Mouse (Mus musculus) midbrain, embryonic 11.5 days (tissue): Measurements from ENCODE around the gene Cpeb3. TPM values are rescaled to one million over a fixed set of nuclear protein-coding genes. Genes with fewer than 3 reads are reported as not detected.
"Not testable (repeated sequence)": the region's sequence is repeated elsewhere in the genome, so short reads cannot be mapped to it uniquely, and the experiment has no call there.

Experiments
- ATAC-seq: fragments of 200-750 bp; cut with Nextera tagmentation; 2 replicates; pipeline ENCODE4 v1.8.0; 2017; ENCODE audit warnings: moderate TSS enrichment, moderate library complexity; ENCODE audit not compliant: low FRiP score
- DNase-seq: peaks from one replicate; pipeline ENCODE4 v3.0.0; 2015; ENCODE audit warnings: low spot score; ENCODE audit errors: missing footprints
- H3K27ac ChIP-seq: fragments of 300-500 bp; sonication (generic); 2 replicates; pipeline ENCODE4 v1.5.1; 2014; ENCODE audit warnings: low read depth, low read length
- H3K27me3 ChIP-seq: fragments of 300-500 bp; sonication (generic); 2 replicates; pipeline ENCODE4 v1.6.1; 2014; ENCODE audit warnings: mild to moderate bottlenecking, low read length, moderate library complexity, mixed read lengths; ENCODE audit not compliant: control insufficient read depth, insufficient read depth
- H3K36me3 ChIP-seq: fragments of 300-500 bp; sonication (generic); 2 replicates; pipeline ENCODE4 v1.6.1; 2014; ENCODE audit warnings: mild to moderate bottlenecking, low read length, moderate library complexity, mixed read lengths; ENCODE audit not compliant: control insufficient read depth, insufficient read depth
- H3K4me1 ChIP-seq: fragments of 300-500 bp; sonication (generic); 2 replicates; pipeline ENCODE4 v1.6.1; 2014; ENCODE audit warnings: low read length; ENCODE audit not compliant: control insufficient read depth, insufficient read depth
- H3K4me2 ChIP-seq: fragments of 300-500 bp; sonication (generic); 2 replicates; pipeline ENCODE4 v1.6.1; 2014; ENCODE audit warnings: mild to moderate bottlenecking, moderate library complexity
- H3K4me3 ChIP-seq: fragments of 300-500 bp; sonication (generic); 2 replicates; pipeline ENCODE4 v1.5.1; 2014; ENCODE audit warnings: low read depth, low read length
- H3K9ac ChIP-seq: fragments of 300-500 bp; sonication (generic); 2 replicates; pipeline ENCODE4 v1.6.1; 2014; ENCODE audit warnings: low read length
- H3K9me3 ChIP-seq: fragments of 300-500 bp; sonication (generic); 2 replicates; pipeline ENCODE4 v1.6.1; 2016; ENCODE audit warnings: low read length; ENCODE audit not compliant: control insufficient read depth
- WGBS: fragments of 180-500 bp; shearing (Covaris S2); extraction: QIAGEN DNeasy Blood & Tissue Kit; methylation state at CpG from one replicate; pipeline ENCODE4 v1.1.7; 2014; 5-methylcytosine and 5-hydroxymethylcytosine counted together
- polyA plus RNA-seq: library from polyadenylated mRNA; unstranded; fragments of >200 nt; fragmentation: Nextera tagmentation; extraction: Ambion mirVana; gene quantifications from 2 replicates; pipeline ENCODE4 v1.2.1, GENCODE M21; 2014

The Cpeb3 gene
- polyA plus RNA-seq, 1 experiment from 2014 or later: 3.1 TPM

GRCm38 (mm10) chr19:37088043-37088748, 120.2 kb downstream of the Cpeb3 start:
- ATAC-seq (no peak), DNase-seq (no peak)
- Histone ChIP-seq H3K4me2 (no peak overlapping the region), H3K9me3 (no peaks in the 10 kb centered on the region), H3K36me3 (no peaks in the 10 kb centered on the region), H3K4me3 (no peak overlapping the region), H3K4me1 (peaks cover 7% of the 10 kb centered on the region), H3K9ac (no peak overlapping the region), H3K27me3 (no peaks in the 10 kb centered on the region), H3K27ac (no peak overlapping the region)
- WGBS: 91% methylated on average over 8 of the region's 8 CpGs

- no peaks in the 10 kb centered on the region for H3K9me3 ChIP-seq
- H3K4me1 ChIP-seq: no peaks in the 10 kb centered on the region
- no peaks in the 10 kb centered on the region for H3K27me3 ChIP-seq
- no peak overlapping the region for H3K4me2 ChIP-seq
- H3K9ac ChIP-seq: no peak overlapping the region
- ATAC-seq (no peak), DNase-seq (no peak)
- H3K27ac ChIP-seq: no peak overlapping the region
- WGBS: 79% methylated on average over 3 of the region's 3 CpGs
- H3K36me3 ChIP-seq: no peaks in the 10 kb centered on the region
- H3K4me3 ChIP-seq: no peak overlapping the region
Observed at GRCm38 (mm10) chr19:37084546-37084945, 123.9 kb downstream of the Cpeb3 start.

- 59% methylated on average over 6 of the region's 6 CpGs for WGBS
- ATAC-seq (no peak), DNase-seq (no peak)
- no peak overlapping the region for H3K4me2 ChIP-seq
- no peak overlapping the region for H3K9ac ChIP-seq
- no peak overlapping the region for H3K4me3 ChIP-seq
- no peaks in the 10 kb centered on the region for H3K36me3 ChIP-seq
- no peak overlapping the region for H3K27ac ChIP-seq
- H3K4me1 ChIP-seq: no peaks in the 10 kb centered on the region
- no peaks in the 10 kb centered on the region for H3K9me3 ChIP-seq
- H3K27me3 ChIP-seq: no peaks in the 10 kb centered on the region
Observed at GRCm38 (mm10) chr19:37081467-37081866, 126.9 kb downstream of the Cpeb3 start.

GRCm38 (mm10) chr19:37079151-37079550, 129.2 kb downstream of the Cpeb3 start:
- WGBS: 86% methylated on average over 6 of the region's 6 CpGs

GRCm38 (mm10) chr19:37078571-37078970, 129.8 kb downstream of the Cpeb3 start:
- H3K27me3 ChIP-seq: no peaks in the 10 kb centered on the region
- H3K4me3 ChIP-seq: no peak overlapping the region
- no peaks in the 10 kb centered on the region for H3K9me3 ChIP-seq
- H3K4me1 ChIP-seq: no peaks in the 10 kb centered on the region
- no peak overlapping the region for H3K9ac ChIP-seq
- DNase-seq (no peak), ATAC-seq (no peak)
- WGBS: 91% methylated on average over 1 of the region's 1 CpGs
- no peak overlapping the region for H3K27ac ChIP-seq
- H3K4me2 ChIP-seq: no peak overlapping the region
- H3K36me3 ChIP-seq: no peaks in the 10 kb centered on the region

More at GRCm38 (mm10) chr19:37079151-37079550, 129.2 kb downstream of the Cpeb3 start:
- H3K27ac ChIP-seq: no peak overlapping the region
- no peaks in the 10 kb centered on the region for H3K27me3 ChIP-seq
- DNase-seq (no peak), ATAC-seq (no peak)
- H3K9me3 ChIP-seq: no peaks in the 10 kb centered on the region
- no peaks in the 10 kb centered on the region for H3K36me3 ChIP-seq
- no peak overlapping the region for H3K4me2 ChIP-seq
- no peak overlapping the region for H3K4me3 ChIP-seq
- no peaks in the 10 kb centered on the region for H3K4me1 ChIP-seq
- H3K9ac ChIP-seq: no peak overlapping the region

GRCm38 (mm10) chr19:37078064-37078463, 130.3 kb downstream of the Cpeb3 start:
- no peaks in the 10 kb centered on the region for H3K9me3 ChIP-seq
- H3K27me3 ChIP-seq: no peaks in the 10 kb centered on the region
- no peaks in the 10 kb centered on the region for H3K4me1 ChIP-seq
- no peak for DNase-seq
- ATAC-seq: no peak
- H3K9ac ChIP-seq: no peak overlapping the region
- no peak overlapping the region for H3K4me3 ChIP-seq
- no peak overlapping the region for H3K4me2 ChIP-seq
- 64% methylated on average over 4 of the region's 4 CpGs for WGBS
- no peaks in the 10 kb centered on the region for H3K36me3 ChIP-seq
- no peak overlapping the region for H3K27ac ChIP-seq

- ATAC-seq, H3K36me3 ChIP-seq: not testable (repeated sequence)
Observed at GRCm38 (mm10) chr19:37077258-37077657, 131.1 kb downstream of the Cpeb3 start.

GRCm38 (mm10) chr19:37076646-37077045, 131.8 kb downstream of the Cpeb3 start:
- 90% methylated on average over 4 of the region's 4 CpGs for WGBS
- Histone ChIP-seq H3K36me3 (no peaks in the 10 kb centered on the region), H3K9ac (no peak overlapping the region), H3K9me3 (no peaks in the 10 kb centered on the region), H3K4me3 (no peak overlapping the region), H3K4me2 (no peak overlapping the region), H3K27me3 (no peaks in the 10 kb centered on the region), H3K27ac (no peak overlapping the region), H3K4me1 (no peaks in the 10 kb centered on the region)
- ATAC-seq (no peak), DNase-seq (no peak)

More at GRCm38 (mm10) chr19:37077258-37077657, 131.1 kb downstream of the Cpeb3 start:
- H3K4me2 ChIP-seq, H3K27me3 ChIP-seq, H3K9me3 ChIP-seq, H3K4me1 ChIP-seq, H3K4me3 ChIP-seq, H3K9ac ChIP-seq, DNase-seq, H3K27ac ChIP-seq: not testable (repeated sequence)
- WGBS: 92% methylated on average over 4 of the region's 4 CpGs

- H3K4me3 ChIP-seq: no peak overlapping the region
- H3K4me2 ChIP-seq: no peak overlapping the region
- no peaks in the 10 kb centered on the region for H3K4me1 ChIP-seq
- ATAC-seq (no peak), DNase-seq (no peak)
- no peak overlapping the region for H3K27ac ChIP-seq
- no peaks in the 10 kb centered on the region for H3K36me3 ChIP-seq
- 79% methylated on average over 2 of the region's 2 CpGs for WGBS
- H3K9ac ChIP-seq: no peak overlapping the region
- H3K27me3 ChIP-seq: no peaks in the 10 kb centered on the region
- no peaks in the 10 kb centered on the region for H3K9me3 ChIP-seq
Observed at GRCm38 (mm10) chr19:37076116-37076515, 132.3 kb downstream of the Cpeb3 start.
